Mouse (Mus musculus) left cerebral cortex, adult 2 months (tissue): ENCODE results near the gene Tjp3. TPM values are rescaled to one million over a fixed set of nuclear protein-coding genes. Genes with fewer than 3 reads are reported as not detected.

Source experiments
- DNase-seq, 2 experiments: peaks; one replicate each; pipeline ENCODE4 v3.0.0; 2021 to 2022; ENCODE audit warnings: low spot score in 2 of 2, mixed read lengths in 1 of 2; ENCODE audit errors: extremely low spot score in 1 of 2
- H3K27ac ChIP-seq: fragments of 200-600 bp; 2 replicates; pipeline ENCODE4 v1.8.1; 2022
- H3K4me3 ChIP-seq: fragments of 200-600 bp; 2 replicates; pipeline ENCODE4 v1.8.1; 2022
- CTCF ChIP-seq: fragments of 200-600 bp; IDR thresholded peaks from 2 replicates; pipeline ENCODE4 v1.8.1; 2022; ENCODE audit warnings: antibody characterized with exemption, mild to moderate bottlenecking, moderate library complexity
- intact Hi-C: fragments of 180-260 bp; cut with DNase I; formaldehyde crosslinking; loops from one replicate; pipeline ENCODE4 v1.15.1; 2025
- long read RNA-seq, 2 experiments: library from polyadenylated mRNA; stranded (forward); transcript quantifications; one replicate each; pipeline ENCODE4 v2.0.0; 2021; ENCODE audit warnings: borderline mapping rate in 2 of 2
- total RNA-seq, 2 experiments: library from RNA; stranded (reverse); gene quantifications; 2 replicates each; pipeline ENCODE4 v1.2.3; 2021

Gene Tjp3
- total RNA-seq, result under 1 TPM; 0.26 to 0.45 TPM
- long read RNA-seq, experiment 1, partial matches to known transcripts, result 0 of 1 reads
- long read RNA-seq, experiment 1, other reads (novel, unspliced or antisense), result 1 of 1 reads
- long read RNA-seq, experiment 2, partial matches to known transcripts, result 0 of 1 reads
- long read RNA-seq, experiment 2, other reads (novel, unspliced or antisense), result 1 of 1 reads

- intact Hi-C loops, result no loop called here
- DNase-seq, result no peak
- no peak for TF ChIP-seq CTCF
- no peak within 1 kb of the TSS for H3K27ac ChIP-seq
- no peak within 1 kb of the TSS for H3K4me3 ChIP-seq
These were observed at the start of gene Tjp3 for GRCm38 (mm10) chr10:81291511-81292104. Gene Tjp3, minus strand, starts transcription at chr10:81291581.

DNA sequence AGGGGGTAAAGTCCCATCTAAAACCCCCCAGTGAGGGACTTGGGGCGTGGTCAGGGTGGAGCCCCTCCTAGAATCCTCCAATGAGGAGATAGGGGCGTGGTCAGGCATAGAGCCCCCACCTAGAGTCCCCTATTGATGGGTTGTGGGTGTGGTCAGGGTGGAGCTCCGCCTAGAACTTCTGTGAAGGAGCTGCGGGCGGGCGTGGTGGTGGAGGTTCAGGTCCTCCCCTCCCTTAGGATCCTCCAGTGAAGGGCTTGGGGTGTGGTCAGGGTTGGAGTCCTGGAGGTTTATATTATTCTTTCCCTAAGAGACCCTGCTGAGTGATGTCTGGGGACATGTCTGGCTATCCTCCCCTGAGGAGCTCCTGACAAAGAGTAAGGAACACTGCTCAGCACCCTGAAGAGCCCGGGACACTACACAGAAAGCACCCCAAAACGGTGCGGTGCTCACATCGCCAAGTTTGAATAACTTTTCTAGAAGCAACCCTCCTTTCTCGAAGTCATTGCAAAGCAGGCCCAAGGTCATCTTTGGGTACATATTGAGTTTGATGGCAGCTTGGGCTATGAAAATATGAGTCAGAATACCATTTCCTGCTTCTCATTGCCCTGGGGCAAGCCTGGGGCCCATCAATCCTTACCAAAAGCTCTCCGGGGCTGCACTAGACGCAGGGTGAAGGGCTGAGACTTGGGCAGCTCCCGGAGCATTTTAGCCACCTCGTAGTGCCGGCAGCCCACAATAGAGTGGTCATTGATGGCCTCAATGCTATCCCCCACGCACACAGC lies 49.4 kb upstream of the Tjp3 start:
- no peak for DNase-seq
- intact Hi-C loops, result loop anchor here (5.0 kb wide), 1 partner anchor 53 kb away; no protein-coding TSS in a partner anchor
- no peak for TF ChIP-seq CTCF

DNA sequence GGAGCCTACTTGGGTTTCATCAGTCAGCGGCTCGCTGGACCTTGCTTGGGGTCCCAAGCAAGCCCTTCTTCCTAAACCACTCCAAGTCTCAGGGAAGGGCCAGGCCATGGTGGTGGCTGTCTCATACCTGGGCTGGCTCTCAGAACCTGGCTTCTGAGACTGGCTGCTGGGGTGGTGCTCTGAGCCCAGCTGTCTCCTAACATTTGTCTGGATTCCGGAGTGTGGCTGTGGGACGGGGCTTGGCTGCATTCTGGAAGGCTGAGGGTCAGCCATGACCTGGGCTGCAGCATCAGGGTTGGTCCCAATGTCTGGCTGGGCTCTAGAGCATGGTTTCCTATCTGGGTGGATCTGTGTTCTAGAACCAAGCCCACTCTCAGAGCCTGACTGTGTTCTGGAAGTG lies 45.2 kb upstream of the Tjp3 start:
- no peak for TF ChIP-seq CTCF
- Histone ChIP-seq H3K4me3 (no peak overlapping the region), H3K27ac (no peak overlapping the region)
- DNase-seq, result no peak
- intact Hi-C loops, result no loop called here

More for the DNA sequence above, 49.4 kb upstream of the Tjp3 start:
- no peak overlapping the region for H3K27ac ChIP-seq
- no peak overlapping the region for H3K4me3 ChIP-seq

- intact Hi-C loops, result no loop called here
- DNase-seq, result no peak
- Histone ChIP-seq H3K4me3 (no peak overlapping the region), H3K27ac (no peak overlapping the region)
- no peak for TF ChIP-seq CTCF
These were observed 44.3 kb upstream of the Tjp3 start for GRCm38 (mm10) chr10:81335393-81336340.

GRCm38 (mm10) chr10:81334324-81334723 lies 42.9 kb upstream of the Tjp3 start:
- intact Hi-C loops, result no loop called here
- no peak overlapping the region for H3K27ac ChIP-seq
- no peak for TF ChIP-seq CTCF
- DNase-seq, result no peak
- no peak overlapping the region for H3K4me3 ChIP-seq

DNA sequence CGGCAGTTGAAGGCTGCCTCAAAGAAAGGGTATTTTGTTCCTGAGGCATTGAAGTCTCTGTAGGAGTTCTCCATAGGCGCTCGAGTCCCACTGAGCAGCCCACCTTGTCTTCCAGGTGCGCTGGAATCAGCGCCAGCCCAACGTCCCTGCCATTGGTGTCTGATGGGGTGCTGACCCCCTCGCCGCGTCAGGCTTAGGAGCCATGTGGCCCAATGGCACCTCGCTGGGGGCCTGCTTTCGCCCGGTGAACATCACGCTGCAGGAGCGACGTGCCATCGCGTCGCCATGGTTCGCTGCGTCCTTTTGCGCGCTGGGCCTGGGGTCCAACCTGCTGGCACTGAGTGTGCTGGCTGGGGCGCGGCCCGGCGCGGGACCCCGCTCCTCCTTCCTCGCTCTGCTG lies 40.9 kb upstream of the Tjp3 start:
- TF ChIP-seq CTCF, result no peak
- DNase-seq, result no peak
- H3K4me3 ChIP-seq, result no peak overlapping the region

GRCm38 (mm10) chr10:81330007-81330406 lies 38.6 kb upstream of the Tjp3 start:
- Histone ChIP-seq H3K27ac (no peak overlapping the region), H3K4me3 (no peak overlapping the region)
- TF ChIP-seq CTCF, result no peak
- intact Hi-C loops, result no loop called here
- DNase-seq, result no peak

More for the DNA sequence above, 40.9 kb upstream of the Tjp3 start:
- intact Hi-C loops, result no loop called here
- H3K27ac ChIP-seq, result no peak overlapping the region

- no peak overlapping the region for H3K27ac ChIP-seq
- TF ChIP-seq CTCF, result no peak
- intact Hi-C loops, result no loop called here
- no peak overlapping the region for H3K4me3 ChIP-seq
- no peak for DNase-seq
These were observed 38.0 kb upstream of the Tjp3 start for GRCm38 (mm10) chr10:81329194-81329975.

GRCm38 (mm10) chr10:81328386-81328785 lies 37.0 kb upstream of the Tjp3 start, which contains the start of gene Tbxa2r:
Gene Tbxa2r, plus strand, starts transcription at chr10:81328731.
- no peak for TF ChIP-seq CTCF
- peak within 1 kb of the TSS; percentile 38 for H3K27ac ChIP-seq
- intact Hi-C loops, result no loop called here
- no peak within 1 kb of the TSS for H3K4me3 ChIP-seq
- no peak for DNase-seq

- Histone ChIP-seq H3K4me3 (no peak overlapping the region), H3K27ac (peak overlapping the region; percentile 38)
- no peak for TF ChIP-seq CTCF
- DNase-seq, result no peak
- intact Hi-C loops, result no loop called here
These were observed 36.6 kb upstream of the Tjp3 start for GRCm38 (mm10) chr10:81327959-81328358.

GRCm38 (mm10) chr10:81326858-81327257 lies 35.5 kb upstream of the Tjp3 start:
- H3K4me3 ChIP-seq, result no peak overlapping the region
- TF ChIP-seq CTCF, result no peak
- no peak for DNase-seq
- H3K27ac ChIP-seq, result peak overlapping the region; percentile 70
- intact Hi-C loops, result no loop called here
